Mouse (Mus musculus) heart, postnatal 36 days (tissue): Measurements from ENCODE around the gene Slco4c1. TPM values are rescaled to one million over a fixed set of nuclear protein-coding genes. Genes with fewer than 3 reads are reported as not detected.

Experiments used
- DNase-seq, 2 experiments: peaks; one replicate each; pipeline ENCODE4 v3.0.0; 2021 to 2022
- intact Hi-C: fragments of 180-260 bp; cut with DNase I; formaldehyde crosslinking; loops from one replicate; pipeline ENCODE4 v1.15.1; 2025
- total RNA-seq, 2 experiments: library from RNA; stranded (reverse); gene quantifications; 2 replicates each; pipeline ENCODE4 v1.2.3; 2021

Gene Slco4c1
- total RNA-seq, 2 experiments from 2014 or later = not detected

DNA sequence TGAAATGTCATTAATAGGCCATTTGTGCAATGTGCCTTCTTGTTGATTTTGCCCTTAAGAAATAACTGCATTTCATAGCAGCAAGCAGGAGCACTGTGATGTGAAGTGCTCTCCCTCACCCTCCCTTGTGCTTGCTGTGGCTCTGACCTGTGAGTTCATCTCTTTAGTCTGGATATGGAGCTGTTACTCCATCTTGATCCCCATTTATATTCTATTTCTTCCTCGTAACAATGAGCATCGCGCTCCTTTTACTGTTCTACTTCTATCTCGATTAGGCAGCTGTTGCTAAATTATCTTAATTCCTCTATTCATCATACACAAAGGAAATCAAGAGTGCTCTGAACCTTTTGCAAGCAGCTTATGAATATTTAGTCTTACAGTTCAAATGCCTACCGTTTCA is 98.3 kb downstream of the Slco4c1 start:
- intact Hi-C loops = no loop called here
- no peak for DNase-seq

DNA sequence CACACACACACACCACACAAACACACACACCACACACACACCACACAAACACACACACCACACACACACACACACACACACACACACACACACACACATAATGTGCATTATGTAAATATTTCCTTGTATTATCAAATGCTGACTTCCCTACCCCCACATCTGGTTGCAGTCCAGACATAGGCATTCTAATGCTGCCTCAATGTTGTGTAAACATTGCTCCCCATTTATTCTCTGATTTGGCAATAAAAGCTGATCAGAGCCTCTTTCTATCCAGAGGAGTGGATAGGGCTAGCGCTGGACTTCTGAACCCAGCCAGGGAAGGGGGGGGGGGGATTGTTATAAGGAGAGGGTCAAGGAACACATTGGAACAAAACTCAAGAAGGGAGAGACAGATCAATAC is 101.7 kb downstream of the Slco4c1 start:
- intact Hi-C loops = no loop called here
- DNase-seq = no peak

- intact Hi-C loops = no loop called here
- no peak for DNase-seq
Measured at GRCm38 (mm10) chr1:96768264-96768663, 103.7 kb downstream of the Slco4c1 start.

GRCm38 (mm10) chr1:96766535-96766934 is 105.4 kb downstream of the Slco4c1 start:
- intact Hi-C loops = no loop called here
- no peak for DNase-seq
